Mouse (Mus musculus) G1E-ER4 (cell line): ENCODE measurements around the gene Bcl2l15. TPM values are rescaled to one million over a fixed set of nuclear protein-coding genes. Genes with fewer than 3 reads are reported as not detected.

ENCODE experiments used
- GATA1 ChIP-seq: IDR thresholded peaks from one replicate; pipeline ENCODE4 v1.8.0; 2012; ENCODE audit warnings: low read length, inconsistent platforms
- polyA plus RNA-seq: library from polyadenylated mRNA; stranded (reverse); fragments of >175 nt; gene quantifications from 2 replicates; pipeline ENCODE4 v1.2.3, GENCODE M21; 2012

Gene Bcl2l15
- polyA plus RNA-seq, 1 experiment: not detected

DNA sequence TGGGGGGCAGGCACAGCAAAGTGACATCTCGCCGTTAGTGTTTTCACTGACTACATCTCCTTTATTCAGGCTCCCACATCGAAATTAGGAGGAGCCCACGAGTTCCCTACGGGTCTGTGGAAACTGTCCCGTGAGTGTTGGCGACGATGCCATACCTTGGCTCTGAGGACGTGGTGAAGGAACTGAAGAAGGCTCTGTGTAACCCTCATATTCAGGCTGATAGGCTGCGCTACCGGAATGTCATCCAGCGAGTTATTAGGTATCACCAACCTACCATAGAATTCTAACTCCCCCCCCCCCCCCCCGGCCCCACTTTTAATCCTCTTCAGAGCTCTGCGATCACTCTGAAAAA is 22.6 kb upstream of the Bcl2l15 start:
- TF ChIP-seq GATA1: no peak

DNA sequence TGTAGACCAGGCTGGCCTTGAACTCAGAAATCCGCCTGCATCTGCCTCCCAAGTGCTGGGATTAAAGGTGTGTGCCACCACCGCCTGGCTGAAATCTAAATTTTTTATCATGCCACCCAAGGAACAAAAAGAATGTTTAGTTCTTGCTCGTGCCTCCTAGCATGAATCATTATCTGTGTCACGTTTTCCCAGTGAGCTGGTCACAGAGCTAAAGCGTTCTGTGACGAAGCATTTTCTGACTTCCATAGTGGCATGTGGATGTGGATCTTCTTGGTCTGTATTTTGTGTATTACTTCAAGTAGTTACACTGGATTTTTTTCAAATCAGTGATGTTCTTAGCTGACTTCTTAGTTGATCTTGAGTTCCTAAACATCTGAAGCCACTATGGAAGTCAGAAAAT is 21.4 kb upstream of the Bcl2l15 start:
- no peak for TF ChIP-seq GATA1

DNA sequence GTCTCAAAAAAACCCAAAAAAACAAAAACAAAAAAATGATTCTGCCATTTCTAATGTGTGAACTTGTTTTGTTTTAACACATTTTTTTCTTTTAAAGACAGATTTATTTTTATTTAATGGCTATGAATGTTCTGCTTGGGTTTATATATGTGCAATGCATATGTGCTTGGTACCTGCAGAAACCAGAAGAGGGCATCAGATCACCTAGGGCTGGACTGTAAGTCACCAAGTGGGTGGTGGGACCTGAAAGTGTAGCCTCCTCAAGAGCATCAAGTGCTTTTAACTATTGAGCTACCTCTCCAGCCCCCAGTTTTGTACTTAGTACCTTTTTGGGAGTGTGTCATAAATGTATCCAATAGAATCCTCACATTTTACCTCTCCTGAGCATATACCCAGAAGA is 4.9 kb upstream of the Bcl2l15 start:
- no peak for TF ChIP-seq GATA1

DNA sequence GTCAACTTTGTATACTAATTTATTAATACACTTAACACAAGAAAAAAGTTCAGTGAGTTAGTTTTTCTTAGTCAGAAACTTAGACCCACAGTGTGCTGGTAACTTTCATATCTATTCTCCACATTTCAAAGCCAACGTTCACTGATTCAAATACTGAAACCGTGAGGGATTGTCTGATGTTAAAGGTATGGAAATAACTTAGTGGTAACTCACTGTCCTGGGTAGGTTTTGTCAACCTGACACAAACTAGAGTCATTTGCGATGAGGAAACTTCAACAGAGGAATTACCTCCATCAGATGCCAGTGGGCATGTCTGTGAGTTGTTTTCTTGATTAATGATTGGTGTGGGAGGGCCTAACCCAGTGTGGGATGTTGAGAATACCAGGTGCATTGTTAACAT is 3.4 kb upstream of the Bcl2l15 start:
- TF ChIP-seq GATA1: no peak

DNA sequence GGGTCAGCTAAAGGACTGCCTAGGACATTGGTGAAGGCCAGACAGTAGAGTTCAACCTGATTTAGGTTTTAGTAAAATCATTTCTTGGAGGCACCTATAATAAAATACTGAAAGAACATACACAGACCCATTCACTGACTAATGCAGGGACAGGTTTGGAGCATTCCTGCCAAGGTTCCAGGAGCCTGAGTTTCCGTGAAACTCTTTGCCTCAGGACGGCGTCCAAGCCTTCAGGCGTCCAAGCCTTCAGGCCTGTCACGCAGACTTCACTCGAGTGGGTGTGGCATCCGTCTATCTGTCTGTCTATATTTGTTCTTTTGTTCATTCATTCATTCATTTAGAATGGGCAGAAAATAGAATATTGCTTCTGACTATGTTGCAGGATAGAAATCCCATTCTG is 1.3 kb upstream of the Bcl2l15 start:
- TF ChIP-seq GATA1: no peak

DNA sequence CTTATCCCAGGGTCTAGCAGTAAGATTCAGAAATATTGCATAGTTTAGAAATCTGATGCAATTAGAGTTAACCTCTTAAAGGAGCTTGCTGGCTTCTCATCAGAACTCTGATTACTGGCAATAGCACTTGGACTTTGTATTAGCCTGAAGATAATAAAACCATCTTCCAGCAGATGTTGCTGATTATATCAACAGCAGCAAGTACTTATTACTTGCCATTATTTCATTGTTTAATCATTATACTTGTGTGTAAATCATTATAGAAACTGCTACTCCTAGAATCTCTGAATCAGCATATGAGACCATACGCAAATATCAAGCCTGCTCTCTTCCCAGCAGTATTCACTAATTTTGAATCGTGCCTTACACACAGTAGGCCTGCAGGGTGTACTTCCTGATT is 1.6 kb downstream of the Bcl2l15 start:
- no peak for TF ChIP-seq GATA1

DNA sequence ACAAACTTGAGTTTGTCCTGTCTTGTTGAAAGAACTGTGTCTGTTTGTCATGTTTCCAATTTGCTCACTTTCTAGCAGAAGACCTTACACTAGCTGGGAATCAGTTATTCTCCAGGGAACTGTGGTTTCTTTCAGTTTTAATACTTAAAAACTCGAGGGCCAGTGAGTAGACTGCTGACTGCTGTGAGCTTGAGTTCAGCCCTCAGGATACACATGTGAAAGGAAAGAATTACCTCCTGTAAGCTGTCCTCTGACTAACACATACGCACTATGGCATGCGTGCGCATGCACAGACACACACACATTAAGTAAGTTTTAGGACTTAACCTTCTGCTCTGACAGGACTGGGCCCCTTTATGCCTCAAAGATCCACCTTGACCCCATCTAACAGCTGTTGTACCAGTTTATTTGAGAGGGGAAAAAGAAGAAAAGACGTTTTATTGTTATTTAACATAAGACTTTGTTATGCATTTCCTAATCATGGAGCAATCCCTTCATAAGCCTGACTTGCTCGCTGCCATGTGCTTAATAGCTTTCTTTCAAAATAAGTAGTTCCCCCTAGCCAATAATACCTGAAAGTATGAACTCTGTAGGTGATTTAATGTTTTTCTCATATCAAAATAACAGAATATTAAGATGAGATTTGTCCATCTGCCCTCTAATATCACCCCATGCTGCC is 3.0 kb downstream of the Bcl2l15 start:
- TF ChIP-seq GATA1: no peak

DNA sequence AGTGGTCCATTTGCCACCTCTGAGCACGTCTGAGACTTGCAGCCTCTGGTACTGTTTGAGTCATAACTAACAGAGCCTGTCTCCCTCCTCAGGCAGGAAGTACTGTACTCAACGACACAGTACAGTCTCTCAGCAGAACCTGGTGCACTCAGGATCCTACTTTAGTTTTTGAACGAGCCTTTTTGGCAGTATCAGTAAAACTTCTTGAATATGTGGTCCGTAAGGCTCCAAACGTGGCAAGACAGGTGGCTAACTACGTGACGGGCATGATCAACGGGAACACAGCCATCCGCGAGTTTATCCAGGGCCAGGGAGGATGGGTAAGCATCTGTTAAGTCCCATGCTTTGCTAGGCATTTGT is 3.5 kb downstream of the Bcl2l15 start:
- TF ChIP-seq GATA1: no peak

DNA sequence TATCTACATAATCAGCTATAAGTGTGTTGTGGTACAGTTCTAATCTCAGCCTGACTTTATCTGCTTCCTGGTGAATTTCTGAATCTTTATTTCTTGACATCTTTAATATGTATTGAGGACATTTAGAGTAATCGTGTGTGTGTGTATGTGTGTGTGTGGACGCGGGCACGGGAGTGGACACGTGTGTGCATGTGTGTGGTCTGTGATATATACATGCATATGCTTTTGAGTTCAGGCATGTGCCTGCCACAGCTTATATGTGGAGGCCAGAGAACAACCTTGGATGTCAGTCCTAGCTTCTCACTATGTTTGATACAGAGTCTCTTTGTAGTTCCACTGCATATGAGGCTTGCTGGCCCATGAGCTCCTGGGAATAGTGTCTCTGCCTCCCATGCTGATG is 4.1 kb downstream of the Bcl2l15 start:
- no peak for TF ChIP-seq GATA1

DNA sequence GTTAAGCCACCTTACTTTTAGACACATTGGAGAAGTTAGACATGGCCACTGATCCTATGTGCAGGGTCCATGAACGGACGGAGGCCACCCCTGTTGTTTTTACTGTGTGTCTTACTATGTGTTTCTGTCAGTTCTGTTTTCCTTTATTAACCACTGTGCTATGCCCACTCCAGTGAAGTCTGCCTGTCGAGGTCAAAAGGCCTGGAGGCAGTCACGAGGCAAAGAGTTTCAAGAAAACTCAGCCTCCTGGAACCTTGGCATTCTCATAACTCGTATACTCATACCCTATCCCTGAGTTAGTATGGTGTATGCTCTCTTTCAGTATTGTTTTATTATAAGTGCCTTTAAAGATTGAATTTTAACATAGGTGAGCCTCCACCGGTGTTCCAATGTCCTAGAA is 7.3 kb downstream of the Bcl2l15 start:
- TF ChIP-seq GATA1: no peak

DNA sequence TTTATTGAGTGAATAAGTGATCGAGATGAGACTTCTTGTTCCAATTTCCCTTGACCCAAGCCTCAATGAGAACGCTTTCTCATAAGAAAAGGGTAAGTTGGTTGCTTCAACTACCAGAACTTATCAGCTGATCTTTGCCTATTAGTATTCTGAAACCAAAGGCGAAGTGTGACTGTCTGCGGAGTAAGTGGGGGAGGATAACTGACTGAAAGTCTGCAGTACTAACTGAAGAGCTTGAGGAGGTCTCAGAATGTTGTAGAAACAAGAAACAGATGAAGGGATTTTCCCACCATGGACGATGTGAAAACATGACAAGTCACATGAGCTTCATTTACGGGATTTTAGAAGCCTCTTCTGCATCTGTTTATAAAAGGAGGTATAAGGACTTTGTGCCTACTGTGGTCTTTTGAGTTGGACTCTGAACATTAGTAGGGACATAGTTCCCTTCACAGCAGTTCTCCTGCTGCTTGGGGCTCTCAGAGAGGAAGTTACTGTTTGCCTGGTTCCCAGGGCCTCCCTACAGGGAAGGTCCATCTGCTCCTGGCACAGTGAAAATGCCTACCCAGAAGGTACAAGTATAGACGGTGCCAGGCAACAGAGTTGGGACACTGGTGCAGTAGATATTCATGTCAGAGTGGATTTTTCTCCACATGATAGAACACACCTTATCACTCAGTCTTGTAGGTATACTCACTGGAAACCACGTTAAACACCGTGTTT is 18.4 kb downstream of the Bcl2l15 start:
- TF ChIP-seq GATA1: no peak

DNA sequence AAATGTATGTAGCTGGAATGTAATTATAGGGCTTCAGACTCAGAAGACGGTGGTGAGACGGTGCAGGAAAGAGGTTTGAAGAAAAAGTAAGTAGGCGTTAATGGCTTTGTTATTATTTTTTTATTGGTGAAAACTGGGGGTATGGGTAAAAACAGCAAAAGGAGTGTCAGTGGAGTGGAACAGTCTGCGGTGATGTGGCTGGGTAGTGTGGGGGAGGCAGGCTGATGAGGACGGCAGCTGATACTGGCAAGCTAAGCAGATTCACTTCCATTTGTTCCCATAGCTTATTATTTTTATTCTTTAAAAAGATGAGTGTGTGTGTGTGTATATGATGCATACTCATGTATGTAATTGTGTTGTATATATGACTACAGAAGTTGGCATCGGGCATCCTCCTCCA is 19.1 kb downstream of the Bcl2l15 start:
- TF ChIP-seq GATA1: no peak

DNA sequence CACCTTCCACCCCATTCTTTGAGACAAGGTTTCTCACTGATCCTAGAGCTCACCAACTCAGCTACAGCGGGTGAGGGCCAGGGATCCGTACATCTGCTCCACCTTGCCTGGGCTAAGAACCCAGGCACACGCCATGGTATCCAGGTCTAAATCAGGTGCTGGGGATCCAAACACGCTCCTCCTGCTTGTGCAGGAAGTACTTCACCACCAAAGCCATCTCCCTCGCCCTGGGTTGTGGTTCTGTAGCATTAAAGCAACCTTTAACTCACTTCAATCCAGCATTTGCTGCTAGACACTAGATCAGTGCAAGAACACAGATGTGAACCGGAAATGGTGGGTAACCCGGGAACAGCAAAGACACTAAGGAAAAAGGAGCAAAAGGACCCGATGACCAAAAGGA is 19.5 kb downstream of the Bcl2l15 start:
- no peak for TF ChIP-seq GATA1

DNA sequence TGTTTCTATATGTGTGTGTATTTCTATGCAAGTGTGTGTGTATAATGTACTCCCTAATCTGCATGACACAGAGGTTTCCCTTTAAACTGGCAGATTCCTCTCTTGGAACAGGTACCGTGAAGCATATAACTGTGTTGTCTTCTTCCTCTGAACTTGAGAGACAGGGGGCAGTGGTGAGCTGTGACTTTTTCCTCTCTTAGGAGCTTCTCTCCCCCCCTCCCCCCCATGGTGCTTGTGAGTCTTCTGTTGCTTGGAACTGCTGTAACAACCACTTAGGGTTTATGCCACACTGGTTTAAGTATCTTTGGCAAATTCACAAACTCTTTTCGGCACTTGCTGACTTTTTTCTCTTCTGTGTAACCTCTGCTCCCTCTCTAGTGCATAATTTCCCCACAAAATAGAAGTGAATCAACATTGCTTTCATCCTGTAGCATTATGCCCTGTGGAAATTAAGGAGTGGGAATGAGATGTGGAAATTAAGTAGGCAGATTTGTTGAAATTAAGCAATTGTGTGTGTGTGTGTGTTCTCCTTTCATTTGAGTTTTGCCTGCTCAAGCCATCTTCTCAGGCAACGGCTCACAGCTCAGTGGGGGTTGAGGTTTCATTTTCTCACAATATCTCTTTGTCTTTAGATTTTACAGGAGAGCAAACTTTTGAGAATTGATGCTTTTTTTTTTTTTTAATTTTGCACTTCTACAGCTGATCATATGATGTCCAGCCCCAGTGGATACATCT is 20.3 kb downstream of the Bcl2l15 start:
- TF ChIP-seq GATA1: no peak

DNA sequence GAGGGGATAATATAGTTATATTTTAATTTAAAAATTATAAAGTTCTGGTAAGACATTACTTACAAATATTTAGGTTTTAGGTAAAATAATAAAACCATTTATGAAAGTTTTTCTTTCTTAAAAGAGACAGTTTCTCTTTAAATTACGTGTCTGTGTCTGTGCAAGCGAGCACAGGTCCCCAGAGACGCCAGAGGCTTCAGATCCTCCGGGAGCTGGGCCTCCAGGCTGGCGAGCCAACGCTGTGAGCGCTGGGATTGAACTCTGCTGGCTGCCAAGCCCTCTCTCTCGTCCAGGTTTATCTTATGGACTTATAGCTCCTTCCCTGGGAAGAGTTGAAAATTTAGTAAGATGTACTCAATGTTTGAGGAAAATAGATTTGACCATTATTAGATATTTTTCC is 21.4 kb downstream of the Bcl2l15 start:
- no peak for TF ChIP-seq GATA1

DNA sequence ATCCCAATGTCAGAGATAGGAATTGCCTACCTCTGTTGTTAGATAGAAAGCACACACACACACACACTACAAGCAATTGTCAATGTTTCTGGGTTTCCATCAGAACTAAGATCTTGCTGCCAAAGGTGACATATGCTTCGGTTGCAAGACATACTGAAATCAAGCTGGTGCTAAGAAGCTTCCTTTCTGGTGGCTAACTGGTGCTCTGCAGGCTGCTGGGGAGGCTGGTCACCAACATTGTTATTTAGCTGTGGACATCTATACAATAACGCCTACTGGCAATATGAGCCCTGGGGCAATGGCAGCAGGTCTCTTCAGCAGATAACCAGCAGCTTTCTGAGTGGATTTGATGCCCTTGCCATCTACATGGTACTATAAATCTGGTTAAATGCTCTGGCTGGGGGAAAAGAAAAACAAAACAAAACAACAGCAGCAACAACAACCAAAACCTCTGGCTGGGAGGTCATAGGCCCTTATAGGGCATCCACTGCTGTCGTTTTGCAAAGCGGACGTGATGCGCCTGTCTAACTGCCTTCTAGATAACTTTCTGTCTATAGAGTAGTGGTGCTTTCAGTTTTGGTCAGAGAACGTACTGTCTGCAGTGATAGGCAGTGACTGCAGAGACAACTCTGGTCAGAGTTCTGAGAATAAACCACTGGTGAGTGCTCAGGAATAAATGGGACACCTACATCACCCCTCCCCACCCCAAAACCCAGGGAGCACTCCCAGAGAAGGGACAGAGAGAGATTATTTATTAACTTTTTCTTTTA is 24.8 kb downstream of the Bcl2l15 start:
- no peak for TF ChIP-seq GATA1

DNA sequence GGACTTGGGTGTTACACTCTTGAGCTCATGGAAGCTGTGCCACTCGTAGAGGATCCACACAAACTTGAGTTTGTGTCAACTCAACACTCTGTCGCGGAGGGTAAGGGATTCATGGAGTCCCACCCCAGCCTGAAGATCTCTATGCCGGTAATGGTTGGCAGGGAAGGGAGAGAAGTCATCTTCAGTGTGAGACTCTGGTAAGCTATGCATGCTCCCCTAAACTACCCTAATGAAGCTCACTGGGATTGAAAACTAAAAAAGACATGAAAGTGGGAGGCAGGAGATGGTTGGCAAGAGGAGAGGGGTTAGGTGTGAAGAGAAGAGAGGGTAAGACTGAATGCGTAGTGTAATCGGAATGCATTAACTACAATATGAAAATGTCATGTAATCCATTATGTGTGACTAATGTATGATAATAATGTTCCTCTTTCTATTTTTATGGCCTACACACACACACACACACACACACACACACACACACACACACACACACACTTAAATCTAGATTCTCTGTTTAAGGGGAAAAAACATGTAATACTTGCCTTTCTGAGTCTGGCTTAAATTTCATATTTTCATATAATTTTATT is 25.7 kb downstream of the Bcl2l15 start:
- no peak for TF ChIP-seq GATA1
